Mouse (Mus musculus): Measurements from ENCODE around the gene Hoxc13.

- no peak for TF ChIP-seq POLR2A (IDR thresholded peaks at IDR 0.05; ENCODE audit: control insufficient read depth in 1 of 2, insufficient read depth in 1 of 2, low read depth in 1 of 2, low read length in 2 of 2, poor library complexity in 1 of 2)
- TF ChIP-seq MAFK (IDR thresholded peaks at IDR 0.05; ENCODE audit: borderline replicate concordance, low read depth, low read length), result no peak
- TF ChIP-seq USF1 (IDR thresholded peaks at IDR 0.05; ENCODE audit: low read depth, low read length), result no peak
- TF ChIP-seq CHD2 (IDR thresholded peaks at IDR 0.05; ENCODE audit: low read length), result no peak
Measured at GRCm38 (mm10) chr15:102934897-102935296, 14.0 kb downstream of the Hoxc13 start.

Data from MEL (cell line).